27 mouse cellular contexts compared by ENCODE assay signal in the genomic region with DNA sequence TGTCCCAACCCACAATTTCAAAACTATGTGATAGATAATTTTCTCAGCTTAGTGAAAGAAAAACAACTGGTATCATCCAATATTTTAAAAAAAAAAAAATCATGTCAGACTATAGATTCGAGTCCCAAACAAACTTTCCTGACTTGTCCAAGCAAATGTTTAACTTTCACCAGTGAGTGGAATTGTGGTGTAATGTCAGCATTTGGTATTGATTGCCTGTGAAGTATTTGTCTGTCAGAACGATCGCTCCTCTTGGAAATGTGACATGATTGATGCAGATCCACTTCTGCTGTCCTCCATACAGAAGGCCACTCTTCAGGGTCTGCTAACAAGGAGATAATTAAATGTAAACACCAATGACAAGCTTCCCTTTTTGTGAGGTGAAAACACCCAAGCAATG.
"Had no signal": no experiment of that assay in that cellular context is flagged by ENCODE, and none has a peak within 500 bp of the region (broad histone marks: within the 10 kb centered on the region; RNA-seq: fewer than 3 reads in every experiment).

No protein-coding gene starts in this region.

- H3K4me3 ChIP-seq: embryonic facial prominence, embryonic 10.5 days; embryonic facial prominence, embryonic 12.5 days; embryonic facial prominence, embryonic 13.5 days; embryonic facial prominence, embryonic 15.5 days; erythroblast, embryonic 14.5 days; forebrain, embryonic 10.5 days; forebrain, embryonic 12.5 days; forebrain, embryonic 13.5 days; forebrain, embryonic 15.5 days; gastrocnemius, adult 2 months had no signal

- ATAC-seq: forebrain, embryonic 13.5 days; forebrain, embryonic 14.5 days; forebrain, embryonic 15.5 days; forebrain, embryonic 16.5 days; forebrain, postnatal 0 days had no signal

- H3K4me1 ChIP-seq: embryonic facial prominence, embryonic 10.5 days; embryonic facial prominence, embryonic 12.5 days; embryonic facial prominence, embryonic 13.5 days; embryonic facial prominence, embryonic 15.5 days; forebrain, embryonic 10.5 days; forebrain, embryonic 12.5 days; forebrain, embryonic 13.5 days; forebrain, embryonic 15.5 days had no signal

- H3K36me3 ChIP-seq: embryonic facial prominence, embryonic 10.5 days; embryonic facial prominence, embryonic 12.5 days; embryonic facial prominence, embryonic 13.5 days; embryonic facial prominence, embryonic 15.5 days; forebrain, embryonic 10.5 days; forebrain, embryonic 12.5 days; forebrain, embryonic 15.5 days had no signal

- DNase-seq: cerebellum, adult 2 months; cerebellum, adult 8-10 months; cerebellum, adult 9-10 months; cerebellum, adult 9-11 months; cerebellum, postnatal 10 days; cerebellum, postnatal 14 days; cerebellum, postnatal 25 days; cerebellum, postnatal 36 days; embryo, embryonic 11 days; forebrain, postnatal 0 days; gastrocnemius, adult 2 months; gastrocnemius, postnatal 10 days; gastrocnemius, postnatal 14 days; gastrocnemius, postnatal 25 days; gastrocnemius, postnatal 36 days; heart, adult 18-20 months had no signal

- H3K9ac ChIP-seq: embryonic facial prominence, embryonic 12.5 days; embryonic facial prominence, embryonic 13.5 days; embryonic facial prominence, embryonic 15.5 days; forebrain, embryonic 12.5 days; forebrain, embryonic 13.5 days; forebrain, embryonic 15.5 days; forebrain, postnatal 0 days had no signal

- H3K27ac ChIP-seq: embryonic facial prominence, embryonic 10.5 days; embryonic facial prominence, embryonic 12.5 days; embryonic facial prominence, embryonic 13.5 days; embryonic facial prominence, embryonic 15.5 days; forebrain, embryonic 10.5 days; forebrain, embryonic 12.5 days; forebrain, embryonic 13.5 days; forebrain, embryonic 15.5 days; gastrocnemius, adult 2 months had no signal

- H3K9me3 ChIP-seq: embryonic facial prominence, embryonic 10.5 days; embryonic facial prominence, embryonic 12.5 days; embryonic facial prominence, embryonic 13.5 days; embryonic facial prominence, embryonic 15.5 days; forebrain, embryonic 10.5 days; forebrain, embryonic 12.5 days; forebrain, embryonic 13.5 days; forebrain, embryonic 15.5 days had no signal

- H3K27me3 ChIP-seq: embryonic facial prominence, embryonic 12.5 days; embryonic facial prominence, embryonic 13.5 days; embryonic facial prominence, embryonic 15.5 days; forebrain, embryonic 12.5 days; forebrain, embryonic 13.5 days; forebrain, embryonic 15.5 days had no signal

- H3K4me2 ChIP-seq: embryonic facial prominence, embryonic 12.5 days; embryonic facial prominence, embryonic 13.5 days; embryonic facial prominence, embryonic 15.5 days; forebrain, embryonic 12.5 days; forebrain, embryonic 13.5 days; forebrain, embryonic 15.5 days had no signal
